Mouse (Mus musculus) liver, embryonic 14.5 days (tissue): Measurements from ENCODE around the gene Tmem208. TPM values are rescaled to one million over a fixed set of nuclear protein-coding genes. Genes with fewer than 3 reads are reported as not detected.

Experiments used
- ATAC-seq: fragments of 200-750 bp; cut with Nextera tagmentation; 2 replicates; pipeline ENCODE4 v1.8.0; 2017; ENCODE audit warnings: moderate number of reproducible peaks, mild to moderate bottlenecking, moderate library complexity; ENCODE audit not compliant: insufficient read depth
- DNase-seq, 3 experiments: peaks; one replicate each; pipeline ENCODE4 v3.0.0-alpha.2; 2012 to 2013; ENCODE audit warnings: low read depth in 3 of 3, low spot score in 3 of 3
- H3K27ac ChIP-seq: fragments of 300-500 bp; sonication (generic); 2 replicates; pipeline ENCODE4 v1.5.1; 2014; ENCODE audit warnings: moderate library complexity, mild to moderate bottlenecking, control low read depth, inconsistent platforms
- H3K27me3 ChIP-seq: fragments of 300-500 bp; sonication (generic); 2 replicates; pipeline ENCODE4 v1.6.1; 2014; ENCODE audit warnings: mild to moderate bottlenecking, low read length, moderate library complexity; ENCODE audit not compliant: control insufficient read depth, insufficient read depth
- H3K36me3 ChIP-seq: fragments of 300-500 bp; sonication (generic); replicated peaks from 2 replicates; pipeline ENCODE4 v1.6.1; 2014; ENCODE audit warnings: low read depth; ENCODE audit not compliant: control insufficient read depth, insufficient read depth
- H3K4me1 ChIP-seq, 2 experiments: fragments of 200-500 bp in 1 of 2; fragments of 300-500 bp in 1 of 2; sonication (generic) in 1 of 2; replicated peaks; 2 replicates each; pipeline ENCODE4 v1.6.1; 2012 to 2014; ENCODE audit warnings: antibody characterized with exemption in 1 of 2, inconsistent platforms in 1 of 2, low read length in 1 of 2; ENCODE audit not compliant: control insufficient read depth in 2 of 2, insufficient read depth in 2 of 2
- H3K4me2 ChIP-seq: fragments of 300-500 bp; sonication (generic); 2 replicates; pipeline ENCODE4 v1.6.1; 2014; ENCODE audit warnings: low read depth, mild to moderate bottlenecking, control low read depth, moderate library complexity
- H3K4me3 ChIP-seq, 2 experiments: fragments of 200-500 bp in 1 of 2; fragments of 300-500 bp in 1 of 2; sonication (generic) in 1 of 2; 2 replicates each; pipeline ENCODE4 v1.5.1; 2012 to 2014; ENCODE audit warnings: low read depth in 2 of 2, low read length in 2 of 2, mild to moderate bottlenecking in 2 of 2, control low read depth in 1 of 2, inconsistent platforms in 1 of 2, moderate library complexity in 1 of 2; ENCODE audit not compliant: insufficient read depth in 1 of 2
- H3K9ac ChIP-seq: fragments of 300-500 bp; sonication (generic); replicated peaks from 2 replicates; pipeline ENCODE4 v1.6.1; 2014; ENCODE audit warnings: mild to moderate bottlenecking, control low read depth, moderate library complexity
- H3K9me3 ChIP-seq: fragments of 300-500 bp; sonication (generic); 2 replicates; pipeline ENCODE4 v1.6.1; 2016; ENCODE audit warnings: low read length, mixed read lengths; ENCODE audit not compliant: control insufficient read depth
- CTCF ChIP-seq: IDR thresholded peaks from 2 replicates; pipeline ENCODE4 v1.5.1; 2016; ENCODE audit warnings: antibody characterized with exemption, low read depth, control low read depth
- EP300 ChIP-seq: IDR thresholded peaks from 2 replicates; pipeline ENCODE4 v1.6.1; 2016; ENCODE audit warnings: antibody characterized with exemption, low read depth
- WGBS: fragments of 180-500 bp; shearing (Covaris S2); extraction: QIAGEN DNeasy Blood & Tissue Kit; methylation state at CpG from one replicate; pipeline ENCODE4 v1.1.7; 2014; ENCODE audit not compliant: insufficient replicate concordance; 5-methylcytosine and 5-hydroxymethylcytosine counted together
- polyA plus RNA-seq, 2 experiments: library from polyadenylated mRNA; depleted of rRNA in 1 of 2; stranded (reverse) in 1 of 2; unstranded in 1 of 2; fragments of >200 nt; fragmentation: Nextera tagmentation in 1 of 2; extraction: Ambion mirVana in 1 of 2; gene quantifications; 2 replicates each; pipeline versions ENCODE4 v1.2.1 to v1.2.3; 2012 to 2014

Tmem208 gene
- polyA plus RNA-seq, 2 experiments = 59.1 to 103 TPM

GRCm38 (mm10) chr8:105283074-105283473 lies 43.1 kb upstream of the Tmem208 start:
- DNase-seq (no peak), ATAC-seq (peak; percentile 70)
- H3K27ac ChIP-seq = no peak overlapping the region
- no peak overlapping the region for H3K4me3 ChIP-seq
- WGBS = 23% methylated on average over 23 of the region's 23 CpGs
- H3K36me3 ChIP-seq = no peaks in the 10 kb centered on the region
- H3K27me3 ChIP-seq = peaks cover 19% of the 10 kb centered on the region
- peaks cover 4 to 6% of the 10 kb centered on the region in 2 experiments; a peak in 1 of 4 replicates for H3K4me1 ChIP-seq
- no peaks in the 10 kb centered on the region for H3K9me3 ChIP-seq
- peak overlapping the region; percentile 1; the same call in 1 of the 2 replicates for H3K4me2 ChIP-seq
- no peak overlapping the region for H3K9ac ChIP-seq
- no peak for TF ChIP-seq EP300
- peak; percentile 99 for TF ChIP-seq CTCF

GRCm38 (mm10) chr8:105285514-105285913 lies 40.6 kb upstream of the Tmem208 start:
- H3K27me3 ChIP-seq = peaks cover 12% of the 10 kb centered on the region

GRCm38 (mm10) chr8:105286907-105287306 lies 39.2 kb upstream of the Tmem208 start:
- H3K4me3 ChIP-seq = no peak overlapping the region
- H3K4me1 ChIP-seq = peaks cover 12 to 21% of the 10 kb centered on the region in 2 experiments
- no peak overlapping the region for H3K9ac ChIP-seq
- ATAC-seq (no peak), DNase-seq (no peak)
- H3K9me3 ChIP-seq = no peaks in the 10 kb centered on the region
- TF ChIP-seq EP300 (no peak), CTCF (no peak)
- H3K36me3 ChIP-seq = no peaks in the 10 kb centered on the region
- H3K27ac ChIP-seq = no peak overlapping the region
- no peak overlapping the region for H3K4me2 ChIP-seq
- H3K27me3 ChIP-seq = peaks cover 12% of the 10 kb centered on the region
- WGBS = 73% methylated on average over 4 of the region's 4 CpGs

More at GRCm38 (mm10) chr8:105285514-105285913, 40.6 kb upstream of the Tmem208 start:
- H3K27ac ChIP-seq = no peak overlapping the region
- H3K4me2 ChIP-seq = no peak overlapping the region
- 56% methylated on average over 12 of the region's 12 CpGs for WGBS
- no peak overlapping the region for H3K9ac ChIP-seq
- H3K36me3 ChIP-seq = no peaks in the 10 kb centered on the region
- H3K4me1 ChIP-seq = peaks cover 12 to 18% of the 10 kb centered on the region in 2 experiments
- DNase-seq = no peak
- no peaks in the 10 kb centered on the region for H3K9me3 ChIP-seq
- H3K4me3 ChIP-seq = no peak overlapping the region
- ATAC-seq = no peak
- no peak for TF ChIP-seq CTCF
- TF ChIP-seq EP300 = no peak

GRCm38 (mm10) chr8:105288231-105288630 lies 37.9 kb upstream of the Tmem208 start:
- H3K27me3 ChIP-seq = peaks cover 12% of the 10 kb centered on the region
- peaks cover 12 to 16% of the 10 kb centered on the region in 2 experiments for H3K4me1 ChIP-seq

GRCm38 (mm10) chr8:105288958-105289732 lies 37.0 kb upstream of the Tmem208 start:
- peak; percentile 78 to 90 (median 79) for DNase-seq
- peaks cover 12% of the 10 kb centered on the region for H3K27me3 ChIP-seq
- H3K4me2 ChIP-seq = peak overlapping the region; percentile 86
- no peak overlapping the region; the same call in 1 of the 2 replicates for H3K9ac ChIP-seq
- TF ChIP-seq EP300 (no peak), CTCF (peak; percentile 47)
- H3K36me3 ChIP-seq = no peaks in the 10 kb centered on the region
- ATAC-seq = peak; percentile 85
- under 1% methylated on average over 53 of the region's 53 CpGs for WGBS
- H3K4me1 ChIP-seq = peaks cover 12 to 16% of the 10 kb centered on the region in 2 experiments
- H3K9me3 ChIP-seq = no peaks in the 10 kb centered on the region
- peak overlapping the region; percentile 42 to 50 for H3K4me3 ChIP-seq
- no peak overlapping the region for H3K27ac ChIP-seq

More at GRCm38 (mm10) chr8:105288231-105288630, 37.9 kb upstream of the Tmem208 start:
- no peak overlapping the region for H3K4me3 ChIP-seq
- no peak overlapping the region for H3K4me2 ChIP-seq
- H3K27ac ChIP-seq = no peak overlapping the region
- H3K36me3 ChIP-seq = no peaks in the 10 kb centered on the region
- ATAC-seq (no peak), DNase-seq (no peak)
- H3K9ac ChIP-seq = no peak overlapping the region
- WGBS = 86% methylated on average over 5 of the region's 5 CpGs
- no peaks in the 10 kb centered on the region for H3K9me3 ChIP-seq
- TF ChIP-seq CTCF (0 out of 2 replicates have a peak, but pooled peaks have one; percentile 7), EP300 (no peak)
